Mouse (Mus musculus): ENCODE results near the gene Utp14a. TPM values are rescaled to one million over a fixed set of nuclear protein-coding genes. Genes with fewer than 3 reads are reported as not detected.
"Not testable (repeated sequence)": the region's sequence is repeated elsewhere in the genome, so short reads cannot be mapped to it uniquely, and the experiment has no call there.

Utp14a gene
- polyA plus RNA-seq (2016; fragmentation: Nextera tagmentation; extraction: Ambion mirVana), result 24.6 TPM in 2 replicates

DNA sequence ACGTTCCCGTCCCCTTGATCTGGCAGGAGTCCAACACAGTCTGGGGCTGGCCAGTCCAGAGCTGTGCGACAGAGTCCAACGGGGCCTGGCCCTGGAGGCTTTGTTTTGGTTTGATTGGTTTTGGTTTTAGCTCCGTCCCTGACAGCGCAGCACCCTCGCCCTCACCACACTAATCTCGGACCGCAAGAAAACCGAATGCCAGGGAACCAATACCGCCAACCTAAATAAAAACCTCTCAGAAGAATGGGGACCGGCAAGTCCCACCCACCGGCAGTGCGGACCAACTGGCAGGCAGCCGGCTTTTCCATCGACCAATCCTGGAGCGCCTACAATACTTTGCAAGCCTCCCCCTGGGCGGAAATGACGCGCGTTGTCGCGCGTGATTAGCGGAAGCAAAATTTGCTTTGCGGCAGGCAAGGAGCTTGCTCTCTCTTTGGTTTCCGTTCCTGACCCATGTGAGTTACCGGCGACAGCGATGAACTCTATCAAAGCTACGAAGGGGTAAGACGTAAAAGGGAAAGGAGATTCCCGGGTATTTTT, at the start of gene Utp14a:
TSS of gene Utp14a (plus strand) at position 395 of the 540 bp plus-strand sequence.
- H3K4me3 ChIP-seq, result peak within 1 kb of the TSS; percentile 59
- peak within 1 kb of the TSS; percentile 83 for H3K27ac ChIP-seq
- H3K9me3 ChIP-seq, result no peaks in the 10 kb centered on the region
- 13% methylated on average over 33 of the region's 33 CpGs for WGBS
- H3K27me3 ChIP-seq (ENCODE audit: poor library complexity, severe bottlenecking), result no peaks in the 10 kb centered on the region; the same call in 1 of the 2 replicates
- peaks cover 26% of the 10 kb centered on the region for H3K36me3 ChIP-seq (replicated peaks)
- DNase-seq (ENCODE audit: extremely low spot score, low spot score), result peak; percentile 92
- H3K4me1 ChIP-seq, result peaks cover 8% of the 10 kb centered on the region

GRCm38 (mm10) chrX:48207761-48208487, 48.7 kb upstream of the Utp14a start:
- Histone ChIP-seq H3K36me3 (replicated peaks) (no peaks in the 10 kb centered on the region), H3K27ac (peak overlapping the region; percentile 85), H3K4me1 (peaks cover 7% of the 10 kb centered on the region), H3K27me3 (ENCODE audit: poor library complexity, severe bottlenecking) (no peaks in the 10 kb centered on the region), H3K9me3 (no peaks in the 10 kb centered on the region), H3K4me3 (peak overlapping the region; percentile 69)
- no peak for DNase-seq (ENCODE audit: extremely low spot score, low spot score)
- 14% methylated on average over 36 of the region's 36 CpGs for WGBS

DNA sequence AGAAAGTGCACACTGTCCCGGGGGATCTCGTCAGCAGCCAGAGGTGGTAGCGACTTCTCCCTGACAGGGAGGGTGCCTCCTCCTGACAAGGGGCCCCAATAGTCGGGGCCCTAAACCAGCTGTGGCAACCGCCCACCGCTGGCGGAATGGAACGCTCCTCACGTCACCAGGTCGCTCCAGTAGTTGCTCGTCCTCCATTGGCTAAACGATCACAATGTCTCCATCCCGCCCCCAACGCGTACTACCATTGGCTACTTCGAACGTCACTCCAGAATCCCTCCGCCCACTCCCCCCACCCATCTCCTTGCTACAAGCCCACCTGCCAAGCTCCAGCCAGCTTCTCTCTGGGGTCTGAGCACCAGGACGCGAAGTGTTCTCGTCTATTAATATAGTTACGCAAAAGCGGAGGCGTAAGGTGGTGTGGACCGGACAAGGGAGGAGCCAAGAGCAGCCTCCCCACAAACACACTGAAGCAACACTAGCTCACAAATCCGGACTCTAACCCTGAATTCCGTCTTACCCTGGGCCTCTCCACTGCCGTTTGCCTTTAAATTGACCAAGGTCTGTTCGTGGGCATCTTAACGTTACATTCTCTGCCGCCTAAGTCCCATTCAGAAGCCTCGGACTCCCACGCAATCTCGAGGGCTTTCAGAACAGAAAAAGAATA, 48.0 kb upstream of the Utp14a start, which contains the start of gene Zdhhc9:
TSS of gene Zdhhc9 (minus strand) at position 360 of the 667 bp plus-strand sequence.
- peak; percentile 87 for DNase-seq (ENCODE audit: extremely low spot score, low spot score)
- Histone ChIP-seq H3K9me3 (no peaks in the 10 kb centered on the region), H3K27me3 (ENCODE audit: poor library complexity, severe bottlenecking) (no peaks in the 10 kb centered on the region), H3K4me1 (peaks cover 7% of the 10 kb centered on the region), H3K4me3 (peak within 1 kb of the TSS; percentile 69), H3K36me3 (replicated peaks) (no peaks in the 10 kb centered on the region), H3K27ac (peak within 1 kb of the TSS; percentile 85)
- 20% methylated on average over 34 of the region's 34 CpGs for WGBS

- not testable (repeated sequence) for H3K4me1 ChIP-seq; H3K27me3 ChIP-seq (ENCODE audit: poor library complexity, severe bottlenecking)
- 70% methylated on average over 4 of the region's 4 CpGs for WGBS
Measured at GRCm38 (mm10) chrX:48209746-48210145, 46.9 kb upstream of the Utp14a start.

GRCm38 (mm10) chrX:48219468-48219867, 37.2 kb upstream of the Utp14a start:
- no peaks in the 10 kb centered on the region for H3K9me3 ChIP-seq
- no peaks in the 10 kb centered on the region for H3K27me3 ChIP-seq (ENCODE audit: poor library complexity, severe bottlenecking)
- H3K4me1 ChIP-seq, result no peaks in the 10 kb centered on the region
- H3K4me3 ChIP-seq, result no peak overlapping the region
- no peak for DNase-seq (ENCODE audit: extremely low spot score, low spot score)
- no peaks in the 10 kb centered on the region for H3K36me3 ChIP-seq (replicated peaks)
- 86% methylated on average over 5 of the region's 5 CpGs for WGBS
- no peak overlapping the region for H3K27ac ChIP-seq

More at GRCm38 (mm10) chrX:48209746-48210145, 46.9 kb upstream of the Utp14a start:
- H3K4me3 ChIP-seq; H3K36me3 ChIP-seq (replicated peaks); H3K27ac ChIP-seq; H3K9me3 ChIP-seq; DNase-seq (ENCODE audit: extremely low spot score, low spot score): not testable (repeated sequence)

DNA sequence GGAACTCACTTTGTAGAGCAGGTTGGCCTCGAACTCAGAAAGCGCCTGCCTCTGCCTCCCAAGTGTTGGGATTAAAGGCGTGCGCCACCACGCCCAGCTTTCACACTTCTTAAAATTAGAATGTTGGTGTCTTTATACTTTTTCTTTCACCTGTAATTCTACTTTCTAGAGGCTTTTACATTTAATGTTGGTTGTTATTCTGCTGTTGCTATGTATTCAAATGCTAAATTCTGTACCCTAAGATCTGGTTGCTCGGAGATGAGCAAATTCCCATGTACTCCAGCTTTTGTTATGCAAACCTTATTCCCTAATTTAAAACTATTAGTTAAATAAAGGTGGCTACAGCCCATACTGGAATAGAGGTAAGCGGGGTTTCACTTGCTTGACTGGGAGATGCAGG, 34.0 kb upstream of the Utp14a start:
- H3K4me3 ChIP-seq, result no peak overlapping the region
- 84% methylated on average over 7 of the region's 7 CpGs for WGBS
- H3K4me1 ChIP-seq, result no peaks in the 10 kb centered on the region
- no peaks in the 10 kb centered on the region for H3K36me3 ChIP-seq (replicated peaks)
- no peaks in the 10 kb centered on the region for H3K9me3 ChIP-seq
- H3K27me3 ChIP-seq (ENCODE audit: poor library complexity, severe bottlenecking), result no peaks in the 10 kb centered on the region
- DNase-seq (ENCODE audit: extremely low spot score, low spot score), result no peak
- H3K27ac ChIP-seq, result no peak overlapping the region

GRCm38 (mm10) chrX:48226225-48226624, 30.4 kb upstream of the Utp14a start:
- H3K36me3 ChIP-seq (replicated peaks), result no peaks in the 10 kb centered on the region
- H3K27me3 ChIP-seq (ENCODE audit: poor library complexity, severe bottlenecking), result no peaks in the 10 kb centered on the region
- no peaks in the 10 kb centered on the region for H3K4me1 ChIP-seq
- H3K4me3 ChIP-seq, result no peak overlapping the region
- H3K27ac ChIP-seq, result no peak overlapping the region
- WGBS, result 87% methylated on average over 7 of the region's 7 CpGs
- no peaks in the 10 kb centered on the region for H3K9me3 ChIP-seq
- no peak for DNase-seq (ENCODE audit: extremely low spot score, low spot score)

GRCm38 (mm10) chrX:48234417-48234816, 22.2 kb upstream of the Utp14a start:
- 76% methylated on average over 7 of the region's 7 CpGs for WGBS
- Histone ChIP-seq H3K27ac (no peak overlapping the region), H3K9me3 (no peaks in the 10 kb centered on the region), H3K4me3 (no peak overlapping the region), H3K27me3 (ENCODE audit: poor library complexity, severe bottlenecking) (no peaks in the 10 kb centered on the region), H3K4me1 (no peaks in the 10 kb centered on the region), H3K36me3 (replicated peaks) (no peaks in the 10 kb centered on the region)
- DNase-seq (ENCODE audit: extremely low spot score, low spot score), result no peak

DNA sequence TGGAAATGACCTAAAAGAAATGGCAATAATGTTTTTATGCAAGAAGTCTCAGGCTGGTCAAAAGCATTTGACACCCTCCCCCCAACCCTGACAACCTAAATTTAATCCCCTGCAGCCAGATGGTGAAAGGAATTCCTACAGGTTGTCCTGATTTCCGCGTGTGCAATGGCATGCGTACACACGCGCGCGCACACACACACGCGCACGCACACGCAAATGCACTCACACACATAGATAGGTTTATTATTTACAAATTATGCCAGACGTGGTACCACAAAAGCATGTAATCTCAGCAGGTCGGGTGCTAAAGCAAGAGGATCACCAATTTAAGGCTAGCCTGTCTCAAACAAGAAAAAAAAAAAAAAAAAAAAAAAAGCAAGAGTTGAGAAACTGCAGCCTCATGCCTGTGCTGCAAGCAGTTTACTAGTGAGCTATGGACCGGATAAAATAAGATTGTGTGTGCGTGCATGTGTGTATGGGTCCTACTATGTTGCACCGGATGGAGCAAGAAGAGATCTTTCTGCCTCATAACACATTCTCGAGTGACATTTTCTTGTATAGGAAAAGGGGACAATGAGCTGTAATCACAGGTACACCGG, 733 bp upstream of the Utp14a start:
- DNase-seq (ENCODE audit: extremely low spot score, low spot score), result peak; percentile 14
- 12% methylated on average over 18 of the region's 18 CpGs for WGBS
- peak overlapping the region; percentile 83 for H3K27ac ChIP-seq
- H3K27me3 ChIP-seq (ENCODE audit: poor library complexity, severe bottlenecking), result no peaks in the 10 kb centered on the region; the same call in 1 of the 2 replicates
- H3K4me1 ChIP-seq, result peaks cover 8% of the 10 kb centered on the region
- peaks cover 20% of the 10 kb centered on the region for H3K36me3 ChIP-seq (replicated peaks)
- no peaks in the 10 kb centered on the region for H3K9me3 ChIP-seq
- peak overlapping the region; percentile 59 for H3K4me3 ChIP-seq

- H3K27me3 ChIP-seq (ENCODE audit: poor library complexity, severe bottlenecking), result no peaks in the 10 kb centered on the region; the same call in 1 of the 2 replicates
- no peaks in the 10 kb centered on the region for H3K9me3 ChIP-seq
- H3K4me3 ChIP-seq, result peak overlapping the region; percentile 59
- H3K4me1 ChIP-seq, result peaks cover 8% of the 10 kb centered on the region
- DNase-seq (ENCODE audit: extremely low spot score, low spot score), result no peak
- peak overlapping the region; percentile 53; the same call in 1 of the 2 replicates for H3K27ac ChIP-seq
- peaks cover 31% of the 10 kb centered on the region for H3K36me3 ChIP-seq (replicated peaks)
- 13% methylated on average over 16 of the region's 16 CpGs for WGBS
Measured at GRCm38 (mm10) chrX:48257011-48257410, 349 bp downstream of the Utp14a start.

DNA sequence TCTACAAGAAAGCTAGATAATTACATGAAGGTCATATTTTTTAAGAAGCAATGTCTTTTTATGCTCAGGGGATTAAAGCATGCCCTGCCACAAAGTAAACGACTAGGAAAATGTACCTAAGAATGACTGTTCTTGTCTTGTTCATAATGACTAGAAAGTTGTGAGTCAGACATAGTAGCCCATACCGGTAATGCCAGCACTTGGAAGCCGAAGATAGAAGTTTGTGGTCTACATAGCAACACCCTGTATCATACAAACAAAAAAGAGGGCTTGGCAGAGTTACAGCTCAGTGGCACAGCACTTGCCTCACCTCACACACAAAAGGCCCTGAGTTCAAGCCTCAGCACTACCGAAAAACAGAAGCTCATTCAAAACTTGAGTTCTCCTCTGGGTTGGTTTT, 15.0 kb downstream of the Utp14a start:
- no peak for DNase-seq (ENCODE audit: extremely low spot score, low spot score)
- Histone ChIP-seq H3K4me1 (no peaks in the 10 kb centered on the region), H3K9me3 (no peaks in the 10 kb centered on the region), H3K27ac (no peak overlapping the region), H3K4me3 (no peak overlapping the region), H3K36me3 (replicated peaks) (peaks cover 63% of the 10 kb centered on the region), H3K27me3 (ENCODE audit: poor library complexity, severe bottlenecking) (no peaks in the 10 kb centered on the region)
- 91% methylated on average over 4 of the region's 4 CpGs for WGBS

DNA sequence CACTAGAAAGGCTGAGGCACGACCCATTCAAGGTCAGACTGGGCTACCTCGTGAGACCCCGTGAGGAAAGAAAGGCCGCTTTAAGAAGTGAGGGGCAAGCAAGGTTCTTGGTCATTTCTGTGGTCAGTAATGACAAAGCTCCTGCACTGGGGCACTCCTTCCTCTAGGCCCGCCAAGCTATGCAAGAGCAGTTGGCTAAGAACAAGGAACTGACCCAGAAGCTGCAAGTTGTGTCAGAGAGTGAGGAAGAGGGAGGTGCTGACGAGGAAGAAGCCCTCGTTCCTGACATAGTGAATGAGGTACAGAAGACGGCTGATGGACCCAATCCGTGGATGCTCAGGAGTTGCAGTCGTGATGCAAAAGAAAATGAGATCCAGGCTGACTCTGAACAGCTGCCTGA, 18.0 kb downstream of the Utp14a start:
- H3K4me3 ChIP-seq, result no peak overlapping the region
- no peaks in the 10 kb centered on the region for H3K9me3 ChIP-seq
- WGBS, result 85% methylated on average over 10 of the region's 10 CpGs
- H3K36me3 ChIP-seq (replicated peaks), result peaks cover 56% of the 10 kb centered on the region
- DNase-seq (ENCODE audit: extremely low spot score, low spot score), result no peak
- no peaks in the 10 kb centered on the region for H3K4me1 ChIP-seq
- no peaks in the 10 kb centered on the region for H3K27me3 ChIP-seq (ENCODE audit: poor library complexity, severe bottlenecking)
- no peak overlapping the region for H3K27ac ChIP-seq

Data from forebrain, embryonic 10.5 days (tissue).